ENCODE assay signal across 9 mouse cellular contexts in the genomic region with DNA sequence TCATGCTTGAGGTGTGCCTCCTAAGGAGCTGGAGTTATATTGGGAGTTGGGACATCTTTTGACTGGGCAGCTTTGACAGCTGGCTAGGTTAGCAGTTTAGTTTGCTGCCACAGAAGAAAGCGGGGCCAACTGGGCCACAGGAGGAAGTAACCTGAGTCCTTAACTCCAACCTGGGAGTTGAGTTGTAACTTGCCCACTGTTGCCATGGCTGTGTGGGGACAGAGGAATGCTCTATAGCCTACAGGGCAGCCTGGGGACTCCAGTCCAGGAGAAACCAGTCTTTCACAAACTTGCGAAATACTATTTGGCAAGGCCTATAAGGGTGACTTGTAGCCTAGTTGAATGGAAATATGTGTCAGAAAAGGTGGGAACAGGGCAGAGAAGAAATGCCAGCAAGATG. TPM values are rescaled to one million over a fixed set of nuclear protein-coding genes. Genes with fewer than 3 reads are reported as not detected.
DNase-seq lines count a peak whose midpoint lies in the region; ATAC-seq and TF ChIP-seq lines count a peak whose summit lies in the region.
"Had no signal": no experiment of that assay in that cellular context is flagged by ENCODE, and none has a peak within 500 bp of the region (broad histone marks: within the 10 kb centered on the region; RNA-seq: fewer than 3 reads in every experiment).

No protein-coding gene starts in this region.

- no peaks in the 10 kb centered on the region for H3K27me3 ChIP-seq in forebrain, embryonic 15.5 days
- H3K27me3 ChIP-seq: limb, embryonic 13.5 days had no signal

- peak; percentile 47 to 54 for DNase-seq in heart, adult 18-20 months
- no peak for DNase-seq in heart, postnatal 25 days (ENCODE audit: low spot score)
- DNase-seq in gastrocnemius, adult 2 months, result peak; percentile 85
- peak; percentile 47 to 60 for DNase-seq in kidney, postnatal 36 days
- peak; percentile 84 for DNase-seq in skeletal muscle tissue, adult 2 months (ENCODE audit: low read depth, low spot score)
- DNase-seq in layer of hippocampus, adult 9-11 months, result no peak
- DNase-seq in right cerebral cortex, postnatal 36 days (ENCODE audit: low spot score in 2 of 2), result no peak

- TF ChIP-seq CTCF in gastrocnemius, adult 2 months (IDR thresholded peaks at IDR 0.05), result no peak; the same call in 1 of the 2 replicates

- H3K4me3 ChIP-seq in gastrocnemius, adult 2 months, result no peak overlapping the region
- H3K4me3 ChIP-seq in forebrain, embryonic 15.5 days, result no peak overlapping the region
- H3K4me3 ChIP-seq: limb, embryonic 13.5 days had no signal

- H3K9ac ChIP-seq in forebrain, embryonic 15.5 days (replicated peaks), result no peak overlapping the region
- H3K9ac ChIP-seq: limb, embryonic 13.5 days had no signal

- ATAC-seq in forebrain, embryonic 15.5 days (replicated peaks), result no peak

- H3K36me3 ChIP-seq in forebrain, embryonic 15.5 days, result no peaks in the 10 kb centered on the region
- H3K36me3 ChIP-seq: limb, embryonic 13.5 days had no signal

- peaks cover 6% of the 10 kb centered on the region; the same call in 1 of the 2 replicates for H3K4me1 ChIP-seq in forebrain, embryonic 15.5 days

- intact Hi-C loops in heart, postnatal 25 days (cut with DNase I), result no loop called here
- intact Hi-C loops in gastrocnemius, adult 2 months (cut with DNase I), result loop anchor here (2.0 kb wide), 2 partner anchors 53 to 99 kb away; no protein-coding TSS in a partner anchor

- peak overlapping the region; percentile 67 for H3K27ac ChIP-seq in gastrocnemius, adult 2 months
- no peak overlapping the region for H3K27ac ChIP-seq in forebrain, embryonic 15.5 days (replicated peaks)
- H3K27ac ChIP-seq: limb, embryonic 13.5 days had no signal

- H3K9me3 ChIP-seq in forebrain, embryonic 15.5 days, result no peaks in the 10 kb centered on the region
- H3K9me3 ChIP-seq: limb, embryonic 13.5 days had no signal

- H3K4me2 ChIP-seq in forebrain, embryonic 15.5 days (replicated peaks), result no peak overlapping the region
- H3K4me2 ChIP-seq: limb, embryonic 13.5 days had no signal

- 88% methylated on average over 2 of the region's 2 CpGs for whole genome bisulfite sequencing in forebrain, embryonic 15.5 days

RNA-seq across cellular contexts. Expression of a gene that starts 46.1 kb away (rescaled TPM):
- total RNA-seq in heart, adult 18-20 months (2021), result 10 to 100 TPM; 28.5 to 32.3 TPM
- 10 to 100 TPM; 29.9 to 36.7 TPM for total RNA-seq in heart, postnatal 25 days (2021)
- total RNA-seq in gastrocnemius, adult 2 months (2021), result 10 to 100 TPM; 17.5 to 24.2 TPM
- 21.5 and 22.2 TPM in 2 replicates for polyA plus RNA-seq in forebrain, embryonic 15.5 days (2015; fragmentation: Nextera tagmentation; extraction: Ambion mirVana)

Comparison
In these comparisons a context has a peak if more than half of its experiments do, and no peak if none do; other contexts are left out.
1. DNase-seq: peak in heart, adult 18-20 months (2 of 2), gastrocnemius, adult 2 months (single experiment), kidney, postnatal 36 days (2 of 2) and skeletal muscle tissue, adult 2 months (single experiment); none in heart, postnatal 25 days (single experiment), layer of hippocampus, adult 9-11 months (single experiment) and right cerebral cortex, postnatal 36 days (0 of 2).